Mouse (Mus musculus) neural tube, embryonic 15.5 days (tissue): ENCODE data around the gene Synj1. TPM values are rescaled to one million over a fixed set of nuclear protein-coding genes. Genes with fewer than 3 reads are reported as not detected.

Experiments used
- ATAC-seq: fragments of 200-750 bp; cut with Nextera tagmentation; 2 replicates; pipeline ENCODE4 v1.8.0; 2017; ENCODE audit warnings: mild to moderate bottlenecking, moderate TSS enrichment, moderate library complexity; ENCODE audit not compliant: low FRiP score
- H3K27ac ChIP-seq: fragments of 300-500 bp; sonication (generic); replicated peaks from 2 replicates; pipeline ENCODE4 v1.5.1; 2015; ENCODE audit warnings: mild to moderate bottlenecking, inconsistent platforms
- H3K27me3 ChIP-seq: fragments of 300-500 bp; sonication (generic); replicated peaks from 2 replicates; pipeline ENCODE4 v1.6.1; 2015; ENCODE audit warnings: inconsistent platforms
- H3K36me3 ChIP-seq: fragments of 300-500 bp; sonication (generic); 2 replicates; pipeline ENCODE4 v1.6.1; 2015; ENCODE audit warnings: inconsistent platforms
- H3K4me1 ChIP-seq: fragments of 300-500 bp; sonication (generic); 2 replicates; pipeline ENCODE4 v1.6.1; 2015; ENCODE audit warnings: inconsistent platforms
- H3K4me2 ChIP-seq: fragments of 300-500 bp; sonication (generic); 2 replicates; pipeline ENCODE4 v1.6.1; 2015; ENCODE audit warnings: inconsistent platforms, mild to moderate bottlenecking, moderate library complexity
- H3K4me3 ChIP-seq: fragments of 300-500 bp; sonication (generic); replicated peaks from 2 replicates; pipeline ENCODE4 v1.5.1; 2015; ENCODE audit warnings: mild to moderate bottlenecking, inconsistent platforms
- H3K9ac ChIP-seq: fragments of 300-500 bp; sonication (generic); replicated peaks from 2 replicates; pipeline ENCODE4 v1.6.1; 2015; ENCODE audit warnings: mild to moderate bottlenecking, inconsistent platforms
- H3K9me3 ChIP-seq: fragments of 300-500 bp; sonication (generic); replicated peaks from 2 replicates; pipeline ENCODE4 v1.6.1; 2016; ENCODE audit warnings: inconsistent platforms
- WGBS: fragments of 180-500 bp; shearing (Covaris S2); methylation state at CpG from one replicate; pipeline ENCODE4 v1.1.7; 2015; ENCODE audit warnings: mixed read lengths; 5-methylcytosine and 5-hydroxymethylcytosine counted together
- microRNA-seq: library from miRNA; unstranded; fragments of <30 nt; microRNA quantifications from one replicate; pipeline ENCODE4, GENCODE M21; 2017
- polyA plus RNA-seq: library from polyadenylated mRNA; unstranded; fragments of >200 nt; fragmentation: Nextera tagmentation; extraction: Ambion mirVana; gene quantifications from 2 replicates; pipeline ENCODE4 v1.2.1, GENCODE M21; 2015

Gene Synj1
- polyA plus RNA-seq, 1 experiment from 2014 or later: 46.2 TPM

DNA sequence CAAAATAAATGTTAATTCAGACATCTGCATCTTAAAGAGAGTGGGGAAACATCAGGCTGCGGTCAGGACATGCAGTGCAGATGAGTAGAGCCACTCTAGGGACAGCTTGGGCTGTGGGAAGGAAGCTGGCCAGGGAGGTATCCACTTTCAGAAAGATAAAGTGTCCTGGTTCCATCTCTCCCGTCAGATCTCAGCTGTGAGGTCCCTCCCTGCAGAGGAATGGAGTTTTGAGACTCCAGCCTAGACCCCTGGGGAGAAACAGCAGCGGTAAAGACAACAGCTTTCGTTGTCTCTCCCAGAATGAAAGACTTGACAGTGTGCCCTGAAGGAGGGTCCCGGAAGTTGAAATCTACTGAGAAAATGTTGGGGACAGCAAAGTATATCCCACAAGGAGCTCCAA lies 107.8 kb downstream of the Synj1 start:
- Histone ChIP-seq H3K9ac (no peak overlapping the region), H3K36me3 (no peaks in the 10 kb centered on the region), H3K9me3 (no peaks in the 10 kb centered on the region), H3K27me3 (no peaks in the 10 kb centered on the region), H3K4me3 (no peak overlapping the region), H3K27ac (no peak overlapping the region), H3K4me1 (no peaks in the 10 kb centered on the region), H3K4me2 (no peak overlapping the region)
- no peak for ATAC-seq
- 27% methylated on average over 5 of the region's 5 CpGs for WGBS

DNA sequence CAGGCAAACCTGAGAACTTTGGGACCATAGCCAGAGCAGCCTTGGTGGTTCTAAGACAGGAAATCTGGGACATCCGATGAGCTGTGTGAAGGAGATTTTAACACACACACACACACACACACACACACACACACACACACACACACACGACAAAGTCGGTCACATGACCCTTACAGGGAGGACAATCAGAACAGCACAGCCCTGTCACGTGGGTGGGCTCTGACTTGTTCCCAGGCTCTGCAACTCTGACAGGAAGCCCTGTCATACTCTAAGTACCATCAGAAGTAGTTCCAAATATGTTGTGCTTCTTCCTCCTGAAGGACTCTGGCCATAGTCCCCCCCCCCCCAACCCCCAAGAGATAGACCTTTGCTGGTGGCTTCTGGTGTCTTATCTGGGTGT lies 109.7 kb downstream of the Synj1 start:
- Histone ChIP-seq H3K4me2 (no peak overlapping the region), H3K4me1 (no peaks in the 10 kb centered on the region), H3K27ac (no peak overlapping the region), H3K36me3 (no peaks in the 10 kb centered on the region), H3K9ac (no peak overlapping the region), H3K9me3 (no peaks in the 10 kb centered on the region), H3K27me3 (no peaks in the 10 kb centered on the region), H3K4me3 (no peak overlapping the region)
- ATAC-seq: no peak
- 76% methylated on average over 4 of the region's 4 CpGs for WGBS

GRCm38 (mm10) chr16:90899498-90899897 lies 111.6 kb downstream of the Synj1 start:
- Histone ChIP-seq H3K9ac (no peak overlapping the region), H3K27me3 (no peaks in the 10 kb centered on the region), H3K4me1 (no peaks in the 10 kb centered on the region), H3K9me3 (no peaks in the 10 kb centered on the region), H3K4me3 (no peak overlapping the region), H3K27ac (no peak overlapping the region), H3K4me2 (no peak overlapping the region), H3K36me3 (no peaks in the 10 kb centered on the region)
- WGBS: 38% methylated on average over 12 of the region's 12 CpGs
- no peak for ATAC-seq

GRCm38 (mm10) chr16:90897651-90898050 lies 113.5 kb downstream of the Synj1 start:
- H3K4me3 ChIP-seq: no peak overlapping the region
- no peak overlapping the region for H3K4me2 ChIP-seq
- 0 out of 2 replicates have a peak, but pooled peaks cover 5% of the 10 kb centered on the region for H3K4me1 ChIP-seq
- H3K27me3 ChIP-seq: no peaks in the 10 kb centered on the region
- no peaks in the 10 kb centered on the region for H3K9me3 ChIP-seq
- no peak for ATAC-seq
- H3K9ac ChIP-seq: no peak overlapping the region
- H3K36me3 ChIP-seq: no peaks in the 10 kb centered on the region
- 92% methylated on average over 3 of the region's 3 CpGs for WGBS
- H3K27ac ChIP-seq: no peak overlapping the region

GRCm38 (mm10) chr16:90893792-90894191 lies 117.3 kb downstream of the Synj1 start:
- H3K4me2 ChIP-seq: no peak overlapping the region
- H3K9me3 ChIP-seq: no peaks in the 10 kb centered on the region
- H3K36me3 ChIP-seq: no peaks in the 10 kb centered on the region
- no peak overlapping the region for H3K4me3 ChIP-seq
- H3K27me3 ChIP-seq: no peaks in the 10 kb centered on the region
- WGBS: 56% methylated on average over 9 of the region's 9 CpGs
- no peak overlapping the region for H3K27ac ChIP-seq
- ATAC-seq: no peak
- 0 out of 2 replicates have a peak, but pooled peaks cover 7% of the 10 kb centered on the region for H3K4me1 ChIP-seq
- no peak overlapping the region for H3K9ac ChIP-seq

DNA sequence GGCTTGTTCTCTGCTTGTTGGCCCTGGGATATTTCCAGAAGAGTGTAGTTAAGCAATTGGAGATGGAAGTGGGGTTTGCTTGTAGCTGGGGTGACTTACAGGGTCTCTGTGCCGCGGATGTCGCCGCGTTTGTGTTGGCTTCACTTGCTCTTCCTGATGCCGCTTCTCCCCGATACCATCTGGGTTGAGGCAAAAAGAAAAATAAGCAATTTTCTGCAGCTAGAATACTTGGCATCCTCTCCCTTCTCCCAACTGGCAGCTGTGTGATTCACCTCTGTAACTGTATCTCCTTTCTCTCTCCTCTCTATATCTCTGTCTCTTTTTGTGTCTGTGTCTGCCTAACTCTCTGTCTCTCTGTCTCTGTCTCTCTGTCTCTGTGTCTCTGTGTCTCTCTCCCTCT lies 118.1 kb downstream of the Synj1 start:
- 84% methylated on average over 7 of the region's 7 CpGs for WGBS
- Histone ChIP-seq H3K4me3 (no peak overlapping the region), H3K4me1 (0 out of 2 replicates have a peak, but pooled peaks cover 7% of the 10 kb centered on the region), H3K27ac (no peak overlapping the region), H3K9ac (no peak overlapping the region), H3K36me3 (no peaks in the 10 kb centered on the region), H3K27me3 (no peaks in the 10 kb centered on the region), H3K9me3 (no peaks in the 10 kb centered on the region), H3K4me2 (no peak overlapping the region)
- ATAC-seq: no peak

DNA sequence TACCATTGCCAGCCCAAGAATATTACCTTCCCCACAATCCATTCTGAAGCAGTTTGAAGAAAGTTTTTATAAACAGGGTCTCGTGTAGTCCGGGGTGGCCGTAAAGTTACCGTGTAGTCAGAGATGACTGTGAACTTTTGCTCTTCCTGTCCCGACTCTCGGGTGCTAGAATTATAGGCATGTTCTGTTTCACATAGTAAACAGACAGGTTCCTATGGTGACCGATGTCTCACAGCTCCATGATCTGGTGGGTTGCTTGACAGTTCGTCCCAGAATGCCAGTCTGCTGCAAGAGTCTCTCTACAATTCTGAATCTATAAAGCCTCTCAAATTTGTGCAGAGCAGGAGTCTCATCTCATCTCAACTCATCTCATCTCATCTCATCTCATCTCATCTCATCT lies 119.0 kb downstream of the Synj1 start:
- Histone ChIP-seq H3K4me2 (no peak overlapping the region), H3K4me3 (no peak overlapping the region), H3K4me1 (0 out of 2 replicates have a peak, but pooled peaks cover 7% of the 10 kb centered on the region), H3K9ac (no peak overlapping the region), H3K36me3 (no peaks in the 10 kb centered on the region), H3K27me3 (no peaks in the 10 kb centered on the region), H3K27ac (no peak overlapping the region), H3K9me3 (no peaks in the 10 kb centered on the region)
- ATAC-seq: no peak
- WGBS: 67% methylated on average over 8 of the region's 8 CpGs

DNA sequence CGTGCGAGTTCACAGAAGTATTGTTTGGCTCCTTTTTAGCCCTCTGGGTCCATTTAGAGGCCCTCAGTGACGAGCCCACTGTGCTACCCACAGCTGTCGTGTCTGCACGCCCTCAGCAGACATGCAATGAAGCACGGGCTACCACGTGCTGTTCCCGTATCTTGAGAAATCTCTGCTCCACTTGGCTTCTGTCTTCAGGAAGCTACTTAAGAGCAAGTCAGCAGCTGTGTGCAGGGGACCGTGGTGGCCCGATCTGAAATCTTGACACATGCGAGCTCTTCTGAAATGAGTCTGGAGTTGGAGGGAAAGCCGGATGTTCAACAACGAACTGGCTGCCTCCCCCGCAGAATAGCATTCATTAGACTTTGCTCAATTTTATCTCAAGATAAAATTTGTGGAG lies 119.5 kb downstream of the Synj1 start:
- 58% methylated on average over 14 of the region's 14 CpGs for WGBS
- H3K9me3 ChIP-seq: no peaks in the 10 kb centered on the region

DNA sequence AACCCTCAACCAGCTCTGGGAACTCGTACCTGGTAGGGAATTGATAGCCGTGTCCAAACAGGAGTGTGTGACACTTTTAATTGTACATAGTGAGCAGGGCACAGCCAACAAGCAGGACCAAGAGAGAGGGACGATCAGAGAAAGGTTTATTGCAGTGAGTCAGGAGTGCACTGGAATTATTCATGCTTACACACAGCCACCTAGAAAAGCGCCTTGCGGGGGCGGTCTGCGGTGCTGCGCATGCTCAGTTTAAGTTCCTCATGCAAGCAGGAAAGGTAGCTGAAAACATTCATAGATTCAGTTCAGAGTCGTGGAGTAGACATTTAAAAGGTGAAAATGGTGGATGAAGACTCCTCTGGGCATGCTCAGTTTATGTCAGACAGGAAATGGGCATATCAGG lies 120.4 kb downstream of the Synj1 start:
- H3K4me1 ChIP-seq: 0 out of 2 replicates have a peak, but pooled peaks cover 7% of the 10 kb centered on the region
- H3K36me3 ChIP-seq: no peaks in the 10 kb centered on the region
- WGBS: 84% methylated on average over 9 of the region's 9 CpGs
- no peaks in the 10 kb centered on the region for H3K27me3 ChIP-seq
- ATAC-seq: no peak
- no peak overlapping the region for H3K27ac ChIP-seq
- H3K4me3 ChIP-seq: no peak overlapping the region
- no peak overlapping the region for H3K4me2 ChIP-seq
- no peaks in the 10 kb centered on the region for H3K9me3 ChIP-seq
- H3K9ac ChIP-seq: no peak overlapping the region

More for the DNA sequence above, 119.5 kb downstream of the Synj1 start:
- H3K4me2 ChIP-seq: no peak overlapping the region
- H3K9ac ChIP-seq: no peak overlapping the region
- H3K4me1 ChIP-seq: 0 out of 2 replicates have a peak, but pooled peaks cover 7% of the 10 kb centered on the region
- no peaks in the 10 kb centered on the region for H3K27me3 ChIP-seq
- no peak overlapping the region for H3K27ac ChIP-seq
- no peak overlapping the region for H3K4me3 ChIP-seq
- ATAC-seq: no peak
- no peaks in the 10 kb centered on the region for H3K36me3 ChIP-seq

Small RNA genes within 50 kb of the gene (microRNA-seq; reads per million reads assigned to microRNA genes)
- gene Gm22933: not detected

Other genes starting within 250 kb of the Synj1 start
- gene Urb1, start 200.9 kb downstream of the Synj1 start, polyA plus RNA-seq: 8.2 and 8.3 TPM in 2 replicates
- gene Eva1c, start 184.6 kb downstream of the Synj1 start, polyA plus RNA-seq: 2.6 and 3.5 TPM in 2 replicates
- 44.4 and 45.1 TPM in 2 replicates for gene Cfap298, start 76.2 kb downstream of the Synj1 start, polyA plus RNA-seq
- 49.6 and 57.8 TPM in 2 replicates for gene Paxbp1, start 33.2 kb upstream of the Synj1 start, polyA plus RNA-seq
- 0.18 and 0.33 TPM in 2 replicates for gene 4932438H23Rik, start 83.8 kb upstream of the Synj1 start, polyA plus RNA-seq
- gene Olig2, start 214.1 kb upstream of the Synj1 start, polyA plus RNA-seq: 8.5 and 9.9 TPM in 2 replicates